Mouse (Mus musculus) heart, postnatal 0 days (tissue): ENCODE results near the gene 2410004P03Rik. TPM values are rescaled to one million over a fixed set of nuclear protein-coding genes. Genes with fewer than 3 reads are reported as not detected.

Experiments used
- ATAC-seq: fragments of 200-750 bp; cut with Nextera tagmentation; 2 replicates; pipeline ENCODE4 v1.8.0; 2017; ENCODE audit warnings: low read depth, moderate number of reproducible peaks, moderate library complexity; ENCODE audit not compliant: insufficient read depth
- DNase-seq: peaks from one replicate; pipeline ENCODE4 v3.0.0-alpha.2; 2016; ENCODE audit warnings: low spot score
- H3K27ac ChIP-seq: fragments of 300-500 bp; sonication (generic); 2 replicates; pipeline ENCODE4 v1.5.1; 2014; ENCODE audit warnings: low read depth, mild to moderate bottlenecking
- H3K27me3 ChIP-seq: fragments of 300-500 bp; sonication (generic); 2 replicates; pipeline ENCODE4 v1.6.1; 2014; ENCODE audit warnings: low read length, mixed read lengths; ENCODE audit not compliant: control insufficient read depth, insufficient read depth
- H3K36me3 ChIP-seq: fragments of 300-500 bp; sonication (generic); replicated peaks from 2 replicates; pipeline ENCODE4 v1.6.1; 2014; ENCODE audit warnings: low read length, mixed read lengths; ENCODE audit not compliant: control insufficient read depth, insufficient read depth
- H3K4me1 ChIP-seq: fragments of 300-500 bp; sonication (generic); 2 replicates; pipeline ENCODE4 v1.6.1; 2014; ENCODE audit warnings: antibody characterized with exemption; ENCODE audit not compliant: control insufficient read depth, insufficient read depth
- H3K4me2 ChIP-seq: fragments of 300-500 bp; sonication (generic); 2 replicates; pipeline ENCODE4 v1.6.1; 2014; ENCODE audit warnings: low read depth, mild to moderate bottlenecking, low read length, moderate library complexity
- H3K4me3 ChIP-seq: fragments of 300-500 bp; sonication (generic); 2 replicates; pipeline ENCODE4 v1.5.1; 2014; ENCODE audit warnings: low read depth, low read length
- H3K9ac ChIP-seq: fragments of 300-500 bp; sonication (generic); replicated peaks from 2 replicates; pipeline ENCODE4 v1.6.1; 2014; ENCODE audit warnings: low read depth, low read length, mixed read lengths
- H3K9me3 ChIP-seq: fragments of 300-500 bp; sonication (generic); replicated peaks from 2 replicates; pipeline ENCODE4 v1.6.1; 2016; ENCODE audit warnings: low read length; ENCODE audit not compliant: control insufficient read depth
- CTCF ChIP-seq: IDR thresholded peaks from 2 replicates; pipeline ENCODE4 v1.5.1; 2016; ENCODE audit warnings: antibody characterized with exemption, control low read depth, low read depth
- EP300 ChIP-seq: IDR thresholded peaks from 2 replicates; pipeline ENCODE4 v1.6.1; 2016; ENCODE audit warnings: antibody characterized with exemption, low read depth
- WGBS: fragments of 180-500 bp; shearing (Covaris S2); extraction: QIAGEN DNeasy Blood & Tissue Kit; methylation state at CpG from one replicate; pipeline ENCODE4 v1.1.7; 2014; 5-methylcytosine and 5-hydroxymethylcytosine counted together
- polyA plus RNA-seq: library from polyadenylated mRNA; unstranded; fragments of >200 nt; fragmentation: Nextera tagmentation; extraction: Ambion mirVana; gene quantifications from 2 replicates; pipeline ENCODE4 v1.2.1, GENCODE M21; 2015
- total RNA-seq: library from RNA; depleted of rRNA; stranded (reverse); fragments of >200 nt; gene quantifications from 2 replicates; pipeline ENCODE4 v1.2.3, GENCODE M21; 2014; ENCODE audit warnings: low replicate concordance

Gene 2410004P03Rik
- total and polyA plus RNA-seq, 2 experiments from 2014 or later, result 0.20 TPM; not detected in 1

- Histone ChIP-seq H3K9ac (no peak overlapping the region), H3K27ac (no peak overlapping the region), H3K4me2 (no peak overlapping the region), H3K36me3 (no peaks in the 10 kb centered on the region), H3K9me3 (no peaks in the 10 kb centered on the region), H3K27me3 (no peaks in the 10 kb centered on the region), H3K4me1 (no peaks in the 10 kb centered on the region), H3K4me3 (no peak overlapping the region)
- ATAC-seq (no peak), DNase-seq (no peak)
- TF ChIP-seq CTCF (no peak), EP300 (no peak)
- WGBS, result 45% methylated on average over 1 of the region's 1 CpGs
These were observed 29.0 kb upstream of the 2410004P03Rik start for GRCm38 (mm10) chr12:17040567-17040966.

GRCm38 (mm10) chr12:17039415-17039814 lies 27.9 kb upstream of the 2410004P03Rik start:
- no peak overlapping the region for H3K4me2 ChIP-seq
- no peaks in the 10 kb centered on the region for H3K36me3 ChIP-seq
- DNase-seq (no peak), ATAC-seq (no peak)
- H3K4me3 ChIP-seq, result no peak overlapping the region
- no peak overlapping the region for H3K9ac ChIP-seq
- no peaks in the 10 kb centered on the region for H3K4me1 ChIP-seq
- H3K27ac ChIP-seq, result no peak overlapping the region
- WGBS, result 70% methylated on average over 2 of the region's 2 CpGs
- TF ChIP-seq CTCF (no peak), EP300 (no peak)
- H3K27me3 ChIP-seq, result no peaks in the 10 kb centered on the region
- H3K9me3 ChIP-seq, result no peaks in the 10 kb centered on the region

GRCm38 (mm10) chr12:17038246-17038645 lies 26.7 kb upstream of the 2410004P03Rik start:
- Histone ChIP-seq H3K4me1 (no peaks in the 10 kb centered on the region), H3K4me3 (no peak overlapping the region), H3K9me3 (no peaks in the 10 kb centered on the region), H3K27ac (no peak overlapping the region), H3K4me2 (no peak overlapping the region), H3K9ac (no peak overlapping the region), H3K36me3 (no peaks in the 10 kb centered on the region), H3K27me3 (no peaks in the 10 kb centered on the region)
- TF ChIP-seq CTCF (no peak), EP300 (no peak)
- DNase-seq (no peak), ATAC-seq (no peak)
- WGBS, result 76% methylated on average over 6 of the region's 6 CpGs

GRCm38 (mm10) chr12:17037053-17037610 lies 25.6 kb upstream of the 2410004P03Rik start:
- WGBS, result 61% methylated on average over 14 of the region's 14 CpGs
- no peak for ATAC-seq

GRCm38 (mm10) chr12:17036532-17036931 lies 25.0 kb upstream of the 2410004P03Rik start:
- Histone ChIP-seq H3K4me2 (no peak overlapping the region), H3K36me3 (no peaks in the 10 kb centered on the region), H3K4me3 (no peak overlapping the region), H3K4me1 (no peaks in the 10 kb centered on the region), H3K27me3 (no peaks in the 10 kb centered on the region), H3K9ac (no peak overlapping the region), H3K27ac (no peak overlapping the region), H3K9me3 (no peaks in the 10 kb centered on the region)
- DNase-seq (no peak), ATAC-seq (no peak)
- 44% methylated on average over 9 of the region's 9 CpGs for WGBS
- TF ChIP-seq EP300 (no peak), CTCF (no peak)

More at GRCm38 (mm10) chr12:17037053-17037610, 25.6 kb upstream of the 2410004P03Rik start:
- Histone ChIP-seq H3K9me3 (no peaks in the 10 kb centered on the region), H3K27ac (no peak overlapping the region), H3K4me1 (no peaks in the 10 kb centered on the region), H3K4me3 (no peak overlapping the region), H3K27me3 (no peaks in the 10 kb centered on the region), H3K4me2 (no peak overlapping the region), H3K9ac (no peak overlapping the region), H3K36me3 (no peaks in the 10 kb centered on the region)
- TF ChIP-seq EP300, result no peak
- no peak for TF ChIP-seq CTCF
- DNase-seq, result no peak

GRCm38 (mm10) chr12:17035128-17035527 lies 23.6 kb upstream of the 2410004P03Rik start:
- Histone ChIP-seq H3K27ac (no peak overlapping the region), H3K9ac (no peak overlapping the region), H3K4me3 (no peak overlapping the region), H3K27me3 (no peaks in the 10 kb centered on the region), H3K4me2 (no peak overlapping the region), H3K9me3 (no peaks in the 10 kb centered on the region), H3K4me1 (no peaks in the 10 kb centered on the region), H3K36me3 (no peaks in the 10 kb centered on the region)
- no peak for DNase-seq
- no peak for TF ChIP-seq EP300
- TF ChIP-seq CTCF, result peak; percentile 33; the same call in 1 of the 2 replicates
- ATAC-seq, result no peak
- 54% methylated on average over 2 of the region's 2 CpGs for WGBS
